Mouse (Mus musculus): ENCODE results near the gene Recql5.

- TF ChIP-seq CTCF (IDR thresholded peaks at IDR 0.05) (peak; percentile 29), POLR2A (IDR thresholded peaks at IDR 0.05; ENCODE audit: insufficient read depth, low read depth, low read length) (no peak), EP300 (IDR thresholded peaks at IDR 0.05; ENCODE audit: insufficient read depth, low read depth, low read length) (no peak)
Observed at GRCm38 (mm10) chr11:115863895-115864294, 69.4 kb downstream of the Recql5 start.

Data from heart, adult 2 months (tissue).